Mouse (Mus musculus): ENCODE data around the gene Tmem205.

Gene Tmem205

GRCm38 (mm10) chr9:21943638-21944037 is 16.3 kb upstream of the Tmem205 start:
- no peak for DNase-seq (ENCODE audit: low spot score)

- DNase-seq (ENCODE audit: low spot score) = no peak
These were observed 15.7 kb upstream of the Tmem205 start for GRCm38 (mm10) chr9:21943046-21943445.

GRCm38 (mm10) chr9:21938234-21938855 is 11.0 kb upstream of the Tmem205 start:
- no peak for DNase-seq (ENCODE audit: low spot score)

- no peak for DNase-seq (ENCODE audit: low spot score)
These were observed 10.4 kb upstream of the Tmem205 start for GRCm38 (mm10) chr9:21937711-21938175.

GRCm38 (mm10) chr9:21936692-21937570 is 9.6 kb upstream of the Tmem205 start, which contains the start of gene Plppr2:
Plppr2 (plus strand) TSS chr9:21937033.
- DNase-seq (ENCODE audit: low spot score) = peak; percentile 78

- no peak for DNase-seq (ENCODE audit: low spot score)
These were observed 8.2 kb upstream of the Tmem205 start for GRCm38 (mm10) chr9:21935466-21936131.

- no peak for DNase-seq (ENCODE audit: low spot score)
These were observed 6.7 kb upstream of the Tmem205 start for GRCm38 (mm10) chr9:21934021-21934420.

GRCm38 (mm10) chr9:21932445-21933137 is 5.2 kb upstream of the Tmem205 start:
- no peak for DNase-seq (ENCODE audit: low spot score)

- no peak for DNase-seq (ENCODE audit: low spot score)
These were observed 4.7 kb upstream of the Tmem205 start for GRCm38 (mm10) chr9:21932006-21932405.

GRCm38 (mm10) chr9:21929208-21929607 is 1.9 kb upstream of the Tmem205 start:
- no peak for DNase-seq (ENCODE audit: low spot score)

GRCm38 (mm10) chr9:21926784-21927183 is 572 bp downstream of the Tmem205 start:
- DNase-seq (ENCODE audit: low spot score) = no peak

GRCm38 (mm10) chr9:21926155-21926554 is 1.2 kb downstream of the Tmem205 start:
- DNase-seq (ENCODE audit: low spot score) = no peak

GRCm38 (mm10) chr9:21925506-21925905 is 1.9 kb downstream of the Tmem205 start:
- DNase-seq (ENCODE audit: low spot score) = no peak

GRCm38 (mm10) chr9:21925034-21925433 is 2.3 kb downstream of the Tmem205 start:
- DNase-seq (ENCODE audit: low spot score) = no peak

GRCm38 (mm10) chr9:21924099-21924493 is 3.3 kb downstream of the Tmem205 start:
- peak; percentile 31 for DNase-seq (ENCODE audit: low spot score)

GRCm38 (mm10) chr9:21923490-21924098 is 3.8 kb downstream of the Tmem205 start:
- no peak for DNase-seq (ENCODE audit: low spot score)

GRCm38 (mm10) chr9:21923036-21923435 is 4.3 kb downstream of the Tmem205 start:
- no peak for DNase-seq (ENCODE audit: low spot score)

GRCm38 (mm10) chr9:21918692-21919384 is 8.5 kb downstream of the Tmem205 start:
- no peak for DNase-seq (ENCODE audit: low spot score)

- DNase-seq (ENCODE audit: low spot score) = peak; percentile 95
These were observed 9.2 kb downstream of the Tmem205 start, which contains the start of gene Rab3d for GRCm38 (mm10) chr9:21918035-21918592. Rab3d (minus strand) TSS chr9:21918192.

GRCm38 (mm10) chr9:21917493-21918034 is 9.8 kb downstream of the Tmem205 start:
- no peak for DNase-seq (ENCODE audit: low spot score)
